Mouse (Mus musculus) testis, postnatal 10 days (tissue): ENCODE results near the gene Usp36.

ENCODE experiments used
- DNase-seq: peaks from one replicate; pipeline ENCODE4 v3.0.0; 2021; ENCODE audit warnings: low spot score

Gene Usp36

DNA sequence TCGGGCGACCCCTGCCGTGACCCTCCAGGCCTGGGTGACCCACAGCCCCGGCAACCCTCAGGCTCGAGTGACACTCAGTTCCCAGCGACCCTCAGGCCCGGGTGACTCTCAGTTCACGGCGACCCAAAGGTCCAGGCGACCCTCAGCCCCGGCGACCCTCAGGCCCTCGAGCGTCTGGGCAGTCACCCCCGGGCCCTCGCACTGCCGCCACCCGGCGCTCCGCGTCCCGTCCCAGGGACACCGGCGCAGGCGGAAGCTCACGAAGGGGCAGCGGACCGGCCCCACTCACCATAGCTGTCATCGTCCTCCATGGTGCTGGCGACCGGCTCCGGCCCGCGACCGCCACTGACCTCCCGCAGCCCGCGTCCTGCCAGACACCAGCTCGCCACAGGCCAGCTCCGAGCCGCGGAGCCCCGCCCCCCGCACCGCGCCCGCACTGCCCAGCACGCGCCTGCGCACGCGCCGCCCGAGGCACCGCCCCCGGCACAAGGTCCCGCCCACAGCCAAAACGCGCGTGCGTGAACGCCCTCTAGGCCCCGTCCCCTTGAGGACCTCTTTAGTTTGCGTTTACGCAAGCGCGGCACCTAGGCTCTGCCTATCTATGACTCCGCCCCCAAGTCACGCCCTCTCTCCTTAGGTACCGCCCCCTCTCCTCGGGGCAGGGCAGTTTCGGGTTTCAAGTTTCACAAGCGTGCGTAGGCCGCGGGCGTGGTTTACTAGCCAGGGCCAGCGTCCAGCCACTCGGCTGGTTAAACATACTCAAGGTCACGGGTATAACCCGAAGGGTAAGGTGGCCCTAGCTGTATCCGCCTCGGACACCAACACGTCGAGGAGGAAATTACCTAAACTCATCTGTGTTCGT is 41.7 kb downstream of the Usp36 start, which contains the start of gene Cyth1:
Gene Cyth1, minus strand, starts transcription at position 443 of the 862 bp plus-strand sequence.
- peak; percentile 99 for DNase-seq

DNA sequence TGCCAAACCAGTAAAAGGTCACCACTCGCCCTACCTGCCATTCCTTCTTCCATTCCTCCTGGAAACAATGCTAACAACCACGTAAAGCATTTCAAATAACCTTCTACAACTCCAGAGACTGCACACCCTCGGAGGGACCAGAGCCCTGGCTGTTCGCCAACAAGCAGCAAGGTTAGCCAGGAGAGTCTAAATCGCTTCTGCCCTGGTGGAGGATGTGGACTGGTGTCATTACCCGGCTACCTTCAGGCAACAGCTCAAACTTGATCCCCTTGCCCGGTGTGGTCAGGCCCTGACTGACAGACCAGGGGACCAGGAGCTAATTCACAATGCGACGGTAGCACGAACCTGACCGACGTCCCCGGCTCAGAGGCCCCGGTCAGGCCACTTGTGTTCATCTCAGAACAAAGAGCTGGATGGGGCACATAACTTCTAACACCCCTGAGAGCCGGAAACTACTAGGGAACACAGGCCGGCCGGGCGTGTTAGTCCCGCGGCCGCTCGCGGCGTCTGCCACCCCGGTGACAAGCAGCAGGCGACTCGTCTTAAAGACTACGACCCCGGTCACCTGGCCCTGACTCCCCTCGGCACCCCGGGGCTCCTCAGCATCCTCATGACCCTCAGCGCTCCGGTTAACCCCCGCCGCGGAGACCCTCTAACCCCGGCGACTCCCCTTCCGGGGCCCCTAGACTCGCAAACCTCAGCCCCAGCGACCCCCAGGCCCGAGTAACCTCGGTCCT is 42.5 kb downstream of the Usp36 start:
- peak; percentile 83 for DNase-seq

DNA sequence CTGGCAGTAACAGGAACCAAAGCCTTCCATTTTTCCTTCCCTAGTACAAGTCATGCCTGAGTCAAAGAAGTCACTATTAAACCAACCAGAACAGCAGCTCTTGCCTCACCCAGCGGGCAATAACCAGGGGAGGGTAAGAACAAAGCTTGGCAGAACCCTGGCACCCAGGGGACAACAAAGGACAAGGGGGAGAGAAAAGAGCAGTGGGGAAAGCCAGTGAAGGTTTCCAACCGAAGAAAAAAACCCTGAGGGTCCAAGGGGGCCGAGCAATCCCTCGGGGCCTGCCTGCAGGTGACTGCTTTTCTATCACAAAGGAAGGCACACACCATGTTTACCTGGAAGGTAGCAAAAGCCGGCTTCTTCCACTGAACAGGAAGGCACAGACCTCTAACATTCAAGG is 43.3 kb downstream of the Usp36 start:
- no peak for DNase-seq

DNA sequence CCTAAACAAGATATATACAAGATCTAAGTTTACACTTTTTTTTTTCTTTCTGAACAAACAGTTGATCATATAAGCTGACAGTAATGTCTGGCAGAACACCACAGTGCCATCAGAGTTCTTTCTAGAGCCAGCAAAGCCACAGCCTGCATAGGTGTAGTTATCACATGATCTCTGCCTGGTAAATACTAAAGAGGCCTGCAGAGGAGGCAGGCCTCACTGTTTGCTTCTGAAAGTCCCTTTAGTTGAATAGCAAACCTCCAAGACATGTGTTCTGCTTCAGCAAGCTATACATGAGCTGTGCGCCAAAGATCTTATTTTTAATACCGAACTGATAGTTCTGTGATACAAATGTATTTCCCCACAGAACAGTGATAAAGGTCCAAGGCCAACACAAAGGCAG is 44.9 kb downstream of the Usp36 start:
- DNase-seq = no peak

DNA sequence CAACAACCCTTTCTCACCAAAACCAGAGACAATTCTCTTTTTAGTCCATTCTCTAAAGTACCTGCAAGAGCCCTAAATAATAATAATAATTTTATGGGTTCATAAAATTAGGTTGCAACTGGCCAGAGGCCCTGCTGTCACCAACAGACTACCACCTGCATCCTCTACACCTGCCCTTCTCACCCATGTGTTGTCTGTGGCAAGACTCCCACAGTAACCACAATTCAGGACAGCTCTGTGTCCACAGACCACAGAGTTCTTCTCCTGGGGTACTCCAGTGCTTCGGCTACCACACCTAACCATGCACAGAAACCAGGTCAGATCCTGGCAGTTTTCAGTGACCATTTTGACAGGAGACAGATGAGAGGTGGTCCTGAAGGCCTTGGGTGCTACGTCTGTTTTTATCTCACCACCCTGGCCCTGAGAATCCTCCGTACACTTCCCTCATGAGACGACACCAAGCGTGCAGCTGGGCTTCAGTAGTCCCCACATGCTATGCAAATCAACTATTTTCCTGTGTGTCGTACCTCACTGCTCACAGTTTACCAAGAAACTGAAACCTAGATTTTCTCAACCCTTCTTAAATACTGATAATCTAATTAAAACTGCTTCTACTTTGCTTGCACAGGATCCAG is 46.3 kb downstream of the Usp36 start:
- no peak for DNase-seq

DNA sequence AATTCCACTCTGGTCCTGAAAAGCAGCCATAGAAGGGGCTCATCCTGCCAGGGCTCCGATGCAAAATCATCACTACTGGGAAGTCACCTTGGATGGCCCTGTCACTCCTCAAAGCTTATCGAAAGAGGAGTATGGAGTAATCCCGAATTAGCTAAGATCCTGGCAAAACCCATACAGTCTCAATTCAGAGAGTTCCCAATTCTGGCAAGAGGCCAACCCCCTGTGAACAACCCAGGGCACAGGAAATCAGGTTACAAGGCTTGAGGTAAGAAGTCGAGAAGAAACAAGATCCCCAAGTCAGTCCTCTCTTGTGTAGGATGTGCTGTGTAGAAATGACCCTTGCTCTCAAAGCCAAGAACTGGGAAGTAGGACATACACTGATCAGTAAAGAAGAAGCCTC is 47.5 kb downstream of the Usp36 start:
- DNase-seq = no peak

DNA sequence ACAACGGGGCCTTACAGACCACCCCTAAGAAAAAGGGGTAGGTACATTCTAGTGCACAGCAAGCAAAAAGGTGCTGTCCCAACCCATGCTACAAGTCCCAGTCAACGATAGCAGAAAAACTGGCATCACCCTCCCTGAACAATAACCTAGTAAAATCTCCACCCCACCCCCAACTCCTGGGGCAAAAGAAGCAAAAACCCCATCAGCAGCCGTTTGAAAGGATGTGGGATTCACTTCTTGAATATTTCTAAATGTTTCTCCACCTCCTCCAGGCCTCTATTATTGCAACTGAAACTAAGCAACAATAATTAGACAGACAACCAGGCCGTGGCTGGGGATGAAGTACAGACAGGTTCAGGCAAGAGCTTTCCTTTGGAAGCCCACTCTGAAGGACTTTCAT is 49.7 kb downstream of the Usp36 start:
- no peak for DNase-seq

DNA sequence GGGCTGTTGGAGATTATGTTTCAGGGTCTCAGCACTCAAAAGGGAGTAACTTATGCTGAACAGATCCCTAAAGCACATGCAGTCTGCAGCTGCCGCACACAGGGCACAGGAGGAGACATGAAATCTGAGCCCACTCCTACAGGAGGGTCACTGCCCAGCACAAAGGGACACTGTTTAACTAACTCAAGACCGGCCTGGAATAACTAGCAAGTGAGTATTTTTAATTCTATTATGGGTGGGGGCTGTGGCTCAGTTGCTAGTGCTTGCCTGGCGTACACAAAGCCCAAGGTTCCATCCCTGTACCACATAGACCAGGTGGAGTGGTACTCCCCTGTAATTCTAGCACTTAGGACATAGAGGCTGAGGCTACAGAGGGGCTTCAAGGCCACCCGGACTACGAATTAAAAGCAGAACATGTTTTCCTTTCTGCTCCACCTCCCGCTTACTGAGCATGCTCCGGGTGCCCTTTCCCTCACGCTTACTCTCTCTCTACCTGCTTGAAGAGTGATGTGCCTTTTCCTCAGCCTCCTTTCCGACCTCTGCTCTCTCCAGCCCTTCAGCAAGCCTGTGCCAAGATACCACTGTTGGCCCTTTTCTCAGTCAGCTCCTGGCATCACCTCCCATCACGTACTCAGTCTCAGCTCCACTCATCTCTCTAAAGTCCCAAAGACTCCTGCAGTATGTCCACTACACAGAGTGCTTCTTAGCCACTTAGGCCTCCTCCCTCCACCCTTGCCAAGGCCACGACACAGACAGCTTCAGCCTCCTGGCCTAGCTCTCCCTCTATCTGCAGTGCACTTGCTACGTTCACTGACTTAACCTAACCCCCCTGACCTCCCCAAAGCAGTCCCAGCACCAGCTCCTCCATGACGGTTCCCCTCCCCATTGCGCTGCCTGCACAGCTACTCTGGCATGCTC is 50.5 kb downstream of the Usp36 start:
- no peak for DNase-seq

DNA sequence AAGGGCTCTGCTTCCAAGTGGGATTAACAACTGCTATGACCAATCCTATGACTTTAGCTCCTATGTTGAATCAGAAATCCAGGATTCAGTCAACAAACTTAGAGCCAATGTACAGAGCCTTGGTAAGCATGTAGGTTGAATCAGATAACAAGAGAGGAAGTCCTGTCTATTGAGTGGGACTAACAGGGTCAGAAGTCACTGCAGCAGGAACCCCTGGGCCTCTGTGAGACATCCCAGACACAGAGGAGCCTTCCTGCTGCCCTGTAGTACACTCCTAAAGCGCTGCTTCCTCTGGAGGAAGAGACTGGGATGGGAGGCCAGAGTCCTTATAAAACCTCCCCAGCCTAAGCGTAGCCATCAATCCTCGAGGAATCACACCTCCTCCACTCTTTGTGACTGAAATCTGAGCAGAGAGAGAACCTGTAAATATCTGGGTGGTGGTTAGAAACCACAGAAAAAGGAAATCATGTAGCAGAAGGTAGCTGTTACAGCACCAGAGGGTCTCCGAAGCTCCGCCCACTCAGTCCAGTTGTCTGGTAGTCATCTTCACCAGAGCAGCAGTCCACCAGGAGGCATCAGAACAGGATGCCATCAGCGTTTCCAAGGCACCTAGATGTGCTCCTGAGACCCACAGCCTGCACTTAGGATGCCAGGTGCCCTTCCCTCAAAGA is 53.4 kb downstream of the Usp36 start:
- DNase-seq = no peak

DNA sequence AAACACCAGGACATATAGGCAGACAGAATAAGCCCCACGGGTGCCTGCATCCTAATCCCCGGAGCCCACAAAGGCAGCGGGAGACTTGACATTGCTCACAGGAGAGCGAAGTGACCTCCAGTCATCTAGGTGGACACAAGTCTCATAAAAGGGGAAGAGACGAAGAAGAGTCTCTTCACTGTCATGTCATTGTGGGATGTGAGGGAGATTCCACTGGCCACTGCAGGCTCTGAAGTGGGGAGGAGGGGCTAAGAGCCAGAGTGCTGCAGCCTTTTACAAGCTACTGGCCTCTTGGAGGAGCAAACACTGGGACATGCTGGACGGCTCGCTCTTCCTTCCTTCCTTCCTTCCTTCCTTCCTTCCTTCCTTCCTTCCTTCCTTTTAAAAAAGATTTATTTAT is 55.1 kb downstream of the Usp36 start:
- DNase-seq = no peak

DNA sequence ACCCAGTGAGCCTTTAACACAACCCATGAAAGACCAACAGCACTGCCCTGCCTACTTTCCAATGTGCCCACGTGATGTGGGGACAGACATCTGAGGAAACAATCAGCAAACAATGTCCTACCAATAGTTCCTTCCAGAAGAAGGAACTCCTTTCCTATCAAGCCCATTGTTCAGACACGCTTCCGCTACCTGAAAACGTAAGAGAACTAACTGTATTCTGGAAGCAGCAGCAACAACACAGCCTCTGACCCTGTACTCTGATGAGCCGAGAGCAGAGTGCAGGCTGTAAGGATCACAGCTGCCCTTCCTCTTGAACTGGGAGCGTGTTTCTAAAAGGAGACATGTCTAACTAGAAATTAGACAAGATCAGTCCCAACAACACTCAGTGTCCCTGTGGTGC is 55.5 kb downstream of the Usp36 start:
- no peak for DNase-seq

DNA sequence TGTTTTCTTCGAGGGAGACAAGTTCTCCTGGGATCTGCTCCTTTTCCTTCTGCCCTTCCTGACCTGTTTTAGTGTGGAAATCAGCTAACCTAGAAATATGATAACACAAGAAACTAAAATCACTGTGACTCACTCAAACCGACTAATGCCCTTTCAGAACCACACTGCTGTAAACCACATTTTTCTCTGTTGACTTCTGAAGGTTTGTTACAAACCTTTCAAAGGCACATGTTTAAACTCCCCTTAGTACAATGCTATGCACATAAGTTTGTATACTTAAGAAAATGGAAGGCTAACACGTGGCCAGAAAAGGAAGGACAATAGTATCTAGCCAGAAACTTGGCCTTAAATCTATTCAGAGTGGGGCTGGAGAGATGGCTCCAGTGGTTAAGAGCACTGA is 56.1 kb downstream of the Usp36 start:
- DNase-seq = no peak

DNA sequence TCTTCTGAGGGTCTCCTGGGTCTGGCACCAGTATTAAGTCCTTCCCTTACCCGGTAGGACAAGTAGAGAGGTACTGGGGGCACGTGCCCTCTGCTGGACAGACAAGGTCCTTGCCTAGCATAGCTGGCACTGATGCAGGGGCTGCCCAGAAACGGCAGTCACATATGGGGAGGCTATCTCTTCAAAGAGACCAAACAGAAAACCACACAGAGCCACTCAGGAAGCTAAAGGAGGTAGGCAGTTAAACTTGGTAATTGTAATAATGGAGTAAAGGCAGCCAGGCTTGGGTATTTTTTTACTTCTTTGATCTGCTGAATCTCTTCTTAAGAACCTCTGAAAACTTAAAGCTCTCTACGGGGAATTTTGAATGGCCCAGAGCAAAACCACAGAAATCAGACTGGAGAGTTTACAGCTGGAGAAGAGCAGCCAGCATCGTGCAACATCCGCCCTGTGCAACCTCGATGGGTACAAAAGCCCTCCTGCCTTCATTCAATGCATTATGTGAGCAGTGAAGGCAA is 57.7 kb downstream of the Usp36 start:
- DNase-seq = no peak

DNA sequence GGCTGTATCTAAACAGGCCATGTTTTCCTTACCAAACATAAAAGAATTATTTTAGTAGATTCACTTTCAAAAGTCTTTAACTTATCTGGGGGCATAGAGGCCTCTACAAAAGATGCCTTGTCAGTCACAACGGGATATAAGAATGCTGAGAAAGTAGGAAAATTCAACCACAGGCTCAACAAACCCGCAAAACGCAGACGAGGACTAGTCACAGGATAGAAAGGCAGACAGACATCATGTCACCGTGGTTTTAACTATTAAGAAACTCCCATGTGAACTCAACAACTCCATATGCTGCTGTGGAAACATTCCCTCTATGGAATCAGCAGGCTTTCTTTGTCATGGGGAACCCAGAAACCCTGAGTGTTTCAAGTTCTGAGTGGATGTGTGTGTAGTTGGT is 60.1 kb downstream of the Usp36 start:
- no peak for DNase-seq

DNA sequence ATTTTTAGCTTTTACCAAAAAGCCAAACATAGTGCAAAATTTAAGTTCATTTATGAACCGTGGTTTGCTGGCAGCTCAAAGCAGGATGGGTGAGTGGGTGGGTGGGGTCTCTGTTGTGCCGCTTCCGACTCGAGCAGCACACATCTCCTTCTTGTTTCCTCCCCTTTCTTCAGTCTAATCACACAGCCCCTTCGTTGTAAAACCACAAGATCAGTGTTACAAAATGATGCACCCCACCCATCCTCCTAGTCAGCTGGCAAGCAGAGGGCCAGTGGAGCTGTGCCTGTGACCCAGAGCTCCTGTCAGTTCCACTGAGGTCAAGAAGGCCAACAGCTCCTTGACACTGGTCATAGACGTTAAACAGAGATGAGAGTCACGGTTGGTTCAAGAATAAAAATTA is 62.4 kb downstream of the Usp36 start:
- DNase-seq = no peak

DNA sequence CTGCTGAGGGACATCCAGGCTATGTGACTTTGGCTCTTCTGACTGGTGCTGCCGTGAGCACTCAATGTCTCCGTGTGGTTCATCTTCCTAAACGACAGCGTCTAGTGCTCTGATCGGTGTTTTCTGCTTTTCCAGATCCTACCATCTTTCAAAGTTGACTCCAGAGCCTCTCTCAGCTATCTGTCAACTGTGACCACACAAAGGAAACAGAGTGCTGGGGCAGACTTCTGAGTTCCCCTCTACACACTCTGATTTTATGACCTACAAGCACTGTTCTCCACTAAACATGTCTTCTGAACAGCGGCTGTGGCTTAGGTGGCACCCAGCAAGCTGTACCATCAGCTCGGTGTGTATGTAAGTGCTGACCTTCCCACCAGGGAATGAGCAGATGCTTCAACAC is 63.2 kb downstream of the Usp36 start:
- no peak for DNase-seq

DNA sequence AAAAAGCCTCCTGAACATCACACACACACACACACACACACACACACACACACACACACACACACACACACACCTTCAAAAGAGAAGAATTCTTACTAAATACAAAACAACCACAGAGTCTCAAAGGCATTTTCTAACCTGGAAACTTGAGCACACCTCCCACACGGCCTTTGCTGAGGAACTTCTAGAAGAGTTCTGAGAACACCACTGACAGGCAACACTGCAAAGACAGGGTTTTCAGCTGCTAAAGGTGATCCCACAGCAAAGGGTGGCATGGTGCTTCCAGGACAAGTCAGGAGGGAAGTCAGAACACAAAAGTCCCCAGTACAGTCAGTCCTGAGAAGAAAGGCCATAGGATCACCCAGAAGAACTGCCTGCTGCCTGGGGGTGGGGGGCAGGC is 64.2 kb downstream of the Usp36 start:
- no peak for DNase-seq

DNA sequence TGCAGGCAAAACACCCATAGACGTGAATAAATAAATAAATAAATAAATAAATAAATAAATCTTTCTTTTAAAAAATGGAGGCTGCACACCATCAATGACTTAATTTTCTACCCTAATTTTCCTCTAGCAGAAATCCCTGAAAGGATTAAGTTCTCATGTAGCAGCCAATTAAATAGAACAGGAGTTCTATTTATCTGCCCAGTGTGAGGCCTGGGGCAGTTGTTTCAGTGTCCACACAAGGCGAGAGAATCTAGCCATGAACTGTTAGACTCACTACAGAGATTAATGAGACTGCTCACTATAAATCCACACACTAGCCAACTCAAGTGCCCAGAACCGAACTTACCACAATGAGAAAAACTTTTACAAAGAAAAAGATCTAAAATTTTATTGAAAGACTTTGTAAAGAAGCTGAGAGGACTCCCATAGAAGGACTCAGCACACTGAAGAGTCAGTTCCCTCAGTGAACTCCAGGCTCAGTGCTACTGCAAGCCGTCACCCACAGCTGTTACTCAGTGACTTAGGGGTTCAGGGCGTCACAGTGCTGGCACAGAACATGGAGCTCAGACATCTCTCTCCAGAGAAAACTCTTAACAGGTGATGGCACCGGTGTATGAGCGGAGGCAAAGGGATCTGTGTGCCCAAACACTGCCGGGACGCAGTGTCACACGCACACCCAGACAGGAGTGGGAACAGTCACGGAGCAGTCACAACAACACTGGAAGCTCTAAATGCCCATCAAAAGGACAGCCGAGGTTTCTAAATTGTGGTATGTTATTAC is 64.8 kb downstream of the Usp36 start:
- DNase-seq = no peak

DNA sequence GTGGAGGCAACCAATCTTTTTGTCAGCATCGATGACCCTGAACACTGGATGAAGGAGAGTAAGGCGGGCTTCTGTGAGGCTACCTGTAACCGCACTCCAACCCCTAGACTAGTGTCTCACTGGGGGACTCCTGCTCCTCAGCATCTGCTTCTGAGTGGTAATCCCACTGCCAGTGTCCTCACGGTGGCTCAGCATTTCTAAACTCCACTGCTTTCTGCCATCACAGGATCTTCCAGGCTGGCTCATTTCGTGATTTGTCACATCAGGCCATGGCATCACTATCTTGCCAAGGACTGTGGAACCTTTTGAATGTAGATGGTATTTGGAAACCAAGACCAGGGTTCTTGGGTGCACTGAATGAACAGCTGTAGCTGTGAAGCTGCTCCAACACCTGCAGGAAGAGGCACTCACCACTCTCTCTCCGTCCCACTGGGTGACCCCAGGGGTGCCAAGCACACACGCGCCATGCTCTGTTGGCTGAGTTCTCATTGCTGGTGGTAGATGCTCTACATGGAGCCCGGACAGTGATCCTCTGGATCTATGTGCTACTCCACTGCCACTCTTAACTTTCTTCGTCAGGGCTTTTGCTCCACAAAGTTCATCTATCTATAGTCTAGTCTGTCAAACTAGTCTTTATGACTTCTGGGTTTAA is 66.5 kb downstream of the Usp36 start:
- DNase-seq = no peak

DNA sequence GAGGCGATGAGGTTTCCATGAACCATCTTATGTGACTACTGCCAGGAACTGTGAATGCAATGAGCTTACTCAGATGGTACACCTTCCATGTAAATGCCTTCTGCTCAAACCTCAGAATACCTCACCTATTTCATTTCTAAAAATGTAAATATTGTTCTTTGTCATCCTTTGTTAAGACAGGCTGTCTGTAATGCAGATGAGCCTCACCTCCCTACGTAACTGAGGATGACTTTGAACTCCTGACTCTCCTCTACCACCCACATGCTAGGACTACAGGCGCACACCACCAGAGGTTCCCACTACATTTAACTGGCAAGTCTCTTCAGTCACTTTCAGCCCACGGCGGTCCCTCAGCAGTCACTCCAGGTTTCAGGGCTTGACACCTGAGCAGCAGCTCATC is 67.1 kb downstream of the Usp36 start:
- no peak for DNase-seq
